29 mouse cellular contexts compared by ENCODE assay signal in genomic region chr1:80624552-80624951, GRCm38 (mm10).
DNase-seq lines count a peak whose midpoint lies in the region; ATAC-seq and TF ChIP-seq lines count a peak whose summit lies in the region.
"Had no signal": no experiment of that assay in that cellular context is flagged by ENCODE, and none has a peak within 500 bp of the region (broad histone marks: within the 10 kb centered on the region; RNA-seq: fewer than 3 reads in every experiment).

No protein-coding gene starts in this region.

- no peak for ATAC-seq in stomach, embryonic 14.5 days (ENCODE audit: insufficient number of reproducible peaks, insufficient read depth, low FRiP score, low read depth)
- no peak for ATAC-seq in stomach, postnatal 0 days (ENCODE audit: low FRiP score, low TSS enrichment)
- ATAC-seq: activated CD4-positive, CD25-positive, alpha-beta regulatory T cell, adult 4 months; CD4-positive, CD25-positive, alpha-beta regulatory T cell, adult 4 months; forebrain, embryonic 14.5 days; forebrain, embryonic 16.5 days; Patski had no signal

- H3K9ac ChIP-seq in stomach, embryonic 14.5 days (replicated peaks; ENCODE audit: low read depth, low read length): no peak overlapping the region
- no peak overlapping the region for H3K9ac ChIP-seq in stomach, postnatal 0 days (ENCODE audit: low read length)
- H3K9ac ChIP-seq: embryonic facial prominence, embryonic 13.5 days; embryonic facial prominence, embryonic 15.5 days; forebrain, embryonic 12.5 days had no signal

- DNase-seq in layer of hippocampus, adult 2 months (ENCODE audit: low spot score in 2 of 2): no peak
- no peak for DNase-seq in layer of hippocampus, postnatal 10 days (ENCODE audit: low spot score in 2 of 2)
- DNase-seq in stomach, postnatal 0 days (ENCODE audit: low spot score): no peak
- peak; percentile 30 for DNase-seq in retina, embryonic 14.5 days (ENCODE audit: low spot score)
- DNase-seq in left cerebral cortex, postnatal 4 days: no peak
- no peak for DNase-seq in B cell, adult 2 months
- DNase-seq: adrenal gland, adult 8-10 months; adrenal gland, postnatal 14 days; adrenal gland, postnatal 36 days; cerebellum, adult 11 months; cerebellum, adult 18-20 months; cerebellum, adult 8-10 months; cerebellum, adult 9-11 months; cerebellum, postnatal 14 days; cerebellum, postnatal 36 days; embryo, embryonic 11 days had no signal

- H3K9me3 ChIP-seq in stomach, embryonic 14.5 days (ENCODE audit: control insufficient read depth, low read depth, low read length): no peaks in the 10 kb centered on the region
- H3K9me3 ChIP-seq in stomach, postnatal 0 days (ENCODE audit: control insufficient read depth, low read length): no peaks in the 10 kb centered on the region
- H3K9me3 ChIP-seq: embryonic facial prominence, embryonic 13.5 days; embryonic facial prominence, embryonic 15.5 days; forebrain, embryonic 10.5 days; forebrain, embryonic 12.5 days had no signal

- H3K4me1 ChIP-seq in stomach, embryonic 14.5 days (ENCODE audit: control insufficient read depth, insufficient read depth, low read length): no peaks in the 10 kb centered on the region
- H3K4me1 ChIP-seq in stomach, postnatal 0 days (replicated peaks; ENCODE audit: control insufficient read depth, insufficient read depth): no peaks in the 10 kb centered on the region
- H3K4me1 ChIP-seq: embryonic facial prominence, embryonic 13.5 days; embryonic facial prominence, embryonic 15.5 days; forebrain, embryonic 10.5 days; forebrain, embryonic 12.5 days had no signal

- H3K27me3 ChIP-seq in stomach, embryonic 14.5 days (ENCODE audit: control insufficient read depth, insufficient read depth, low read length): no peaks in the 10 kb centered on the region
- H3K27me3 ChIP-seq in stomach, postnatal 0 days (ENCODE audit: control insufficient read depth, insufficient read depth, low read length): no peaks in the 10 kb centered on the region
- H3K27me3 ChIP-seq: CH12.LX; embryonic facial prominence, embryonic 13.5 days; embryonic facial prominence, embryonic 15.5 days; forebrain, embryonic 12.5 days; Patski had no signal

- no peak overlapping the region for H3K4me2 ChIP-seq in stomach, embryonic 14.5 days (replicated peaks; ENCODE audit: low read depth, low read length)
- no peak overlapping the region for H3K4me2 ChIP-seq in stomach, postnatal 0 days (replicated peaks; ENCODE audit: low read depth)
- H3K4me2 ChIP-seq: embryonic facial prominence, embryonic 13.5 days; embryonic facial prominence, embryonic 15.5 days; forebrain, embryonic 12.5 days had no signal

- no peak for TF ChIP-seq EP300 in stomach, postnatal 0 days (optimal IDR thresholded peaks at IDR 0.05)

- intact Hi-C loops in left cerebral cortex, postnatal 4 days (cut with DNase I): no loop called here

- TF ChIP-seq CTCF in layer of hippocampus, adult 2 months (conservative IDR thresholded peaks at IDR 0.05): no peak
- TF ChIP-seq CTCF in stomach, postnatal 0 days (IDR thresholded peaks at IDR 0.05; ENCODE audit: low read depth): no peak

- H3K4me3 ChIP-seq in layer of hippocampus, adult 2 months: no peak overlapping the region
- H3K4me3 ChIP-seq in stomach, embryonic 14.5 days (ENCODE audit: low read depth, low read length): no peak overlapping the region
- no peak overlapping the region for H3K4me3 ChIP-seq in stomach, postnatal 0 days (ENCODE audit: low read depth, low read length)
- H3K4me3 ChIP-seq: embryonic facial prominence, embryonic 13.5 days; embryonic facial prominence, embryonic 15.5 days; erythroblast, embryonic 14.5 days; forebrain, embryonic 10.5 days; forebrain, embryonic 12.5 days had no signal

- WGBS in stomach, embryonic 14.5 days: 72% methylated on average over 4 of the region's 4 CpGs
- 61% methylated on average over 4 of the region's 4 CpGs for WGBS in stomach, postnatal 0 days

- H3K36me3 ChIP-seq in stomach, embryonic 14.5 days (ENCODE audit: control insufficient read depth, insufficient read depth, low read length): no peaks in the 10 kb centered on the region
- no peaks in the 10 kb centered on the region for H3K36me3 ChIP-seq in stomach, postnatal 0 days (ENCODE audit: control insufficient read depth, insufficient read depth, low read length)
- H3K36me3 ChIP-seq: embryonic facial prominence, embryonic 13.5 days; embryonic facial prominence, embryonic 15.5 days; forebrain, embryonic 10.5 days; forebrain, embryonic 12.5 days; G1E had no signal

- peak overlapping the region; percentile 28; the same call in 1 of the 2 replicates for H3K27ac ChIP-seq in layer of hippocampus, adult 2 months
- peak overlapping the region; percentile 7; the same call in 1 of the 2 replicates for H3K27ac ChIP-seq in stomach, embryonic 14.5 days (ENCODE audit: low read length)
- H3K27ac ChIP-seq in stomach, postnatal 0 days (replicated peaks): no peak overlapping the region
- H3K27ac ChIP-seq: embryonic facial prominence, embryonic 13.5 days; embryonic facial prominence, embryonic 15.5 days; forebrain, embryonic 10.5 days; forebrain, embryonic 12.5 days had no signal
